Mouse (Mus musculus) CH12F3 (cell line): Measurements from ENCODE around the gene Abhd12.

Experiments used
- in situ Hi-C: fragments of 300-500 bp; cut with MboI; formaldehyde crosslinking; loops from 2 replicates; pipeline ENCODE4 v1.14.3; 2020; ENCODE audit warnings: low sequenced_read_pairs

Abhd12 gene

DNA sequence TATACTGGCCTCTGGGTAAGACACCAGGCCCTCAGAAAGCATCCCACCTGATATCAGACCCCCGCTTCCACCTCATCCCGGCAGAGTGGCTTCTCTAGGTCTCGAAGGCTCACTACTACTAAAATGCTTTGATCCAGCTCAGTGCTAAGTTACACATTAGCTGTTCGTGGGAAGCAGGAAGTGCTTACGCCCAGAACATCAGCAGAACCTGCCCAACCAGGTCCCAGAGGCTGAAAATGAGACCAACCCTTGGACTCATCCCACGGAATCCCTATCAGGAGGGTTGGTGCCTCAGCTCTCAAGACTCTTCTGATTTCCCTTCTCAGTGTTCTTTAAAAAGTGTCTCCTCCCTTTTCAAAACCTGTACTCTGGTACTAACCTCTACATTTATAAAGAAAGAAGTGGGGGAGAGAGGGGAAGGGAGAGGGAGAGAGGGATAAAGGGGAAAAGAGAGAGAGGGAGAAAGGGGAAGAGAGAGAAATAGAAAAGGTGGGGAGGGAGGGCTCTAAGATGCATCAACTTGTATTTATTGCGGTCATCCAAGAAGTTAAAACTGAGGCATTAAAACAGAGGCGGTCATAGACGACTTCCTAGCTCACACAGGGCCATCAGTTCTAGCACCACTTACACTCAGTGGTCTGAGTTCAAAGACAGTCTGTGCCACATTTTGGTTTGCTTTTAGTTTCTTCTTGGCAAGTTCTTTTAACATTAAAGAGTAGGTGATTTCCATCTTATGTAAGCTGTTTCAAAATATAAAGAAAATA, 45.6 kb downstream of the Abhd12 start:
- in situ Hi-C loops: no loop called here

DNA sequence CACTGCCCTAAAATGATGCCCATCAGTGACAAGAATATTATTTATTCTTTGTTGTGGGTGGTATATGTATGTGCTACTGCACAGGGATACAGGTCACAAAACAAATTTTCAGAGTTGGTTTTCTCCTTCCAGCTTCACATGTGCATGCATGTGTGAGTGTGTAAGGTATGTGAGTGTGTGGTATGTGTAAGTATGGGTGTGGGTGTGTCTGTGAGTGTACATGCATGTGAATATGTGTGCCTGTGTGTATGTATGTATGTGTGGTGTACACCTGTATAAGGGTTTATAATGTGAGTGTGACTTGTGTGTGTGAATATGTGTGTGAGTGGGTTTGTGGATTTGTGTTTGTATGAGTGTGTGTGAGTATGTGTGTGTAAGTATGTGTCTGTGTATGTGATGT, 49.4 kb downstream of the Abhd12 start:
- in situ Hi-C loops: no loop called here

DNA sequence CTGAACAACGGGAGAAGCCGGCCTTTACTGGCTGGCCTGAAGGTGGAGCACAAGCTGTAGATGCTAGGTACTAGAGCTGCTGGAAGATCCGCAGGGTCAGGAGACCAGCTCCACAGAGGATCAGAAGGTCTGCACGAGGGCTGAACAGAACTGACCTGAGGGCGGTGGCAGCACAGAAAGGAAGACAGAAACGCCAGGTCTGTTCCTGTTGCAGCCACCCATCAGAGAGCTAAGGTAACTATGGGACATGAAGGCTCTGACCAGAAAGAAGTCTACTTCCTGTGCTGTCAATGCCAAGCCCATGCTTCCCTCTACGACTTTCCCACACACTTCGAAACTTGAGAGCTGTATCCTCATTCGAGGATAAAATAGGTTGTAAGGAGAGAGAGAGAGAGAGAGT, 53.3 kb downstream of the Abhd12 start:
- in situ Hi-C loops: no loop called here

DNA sequence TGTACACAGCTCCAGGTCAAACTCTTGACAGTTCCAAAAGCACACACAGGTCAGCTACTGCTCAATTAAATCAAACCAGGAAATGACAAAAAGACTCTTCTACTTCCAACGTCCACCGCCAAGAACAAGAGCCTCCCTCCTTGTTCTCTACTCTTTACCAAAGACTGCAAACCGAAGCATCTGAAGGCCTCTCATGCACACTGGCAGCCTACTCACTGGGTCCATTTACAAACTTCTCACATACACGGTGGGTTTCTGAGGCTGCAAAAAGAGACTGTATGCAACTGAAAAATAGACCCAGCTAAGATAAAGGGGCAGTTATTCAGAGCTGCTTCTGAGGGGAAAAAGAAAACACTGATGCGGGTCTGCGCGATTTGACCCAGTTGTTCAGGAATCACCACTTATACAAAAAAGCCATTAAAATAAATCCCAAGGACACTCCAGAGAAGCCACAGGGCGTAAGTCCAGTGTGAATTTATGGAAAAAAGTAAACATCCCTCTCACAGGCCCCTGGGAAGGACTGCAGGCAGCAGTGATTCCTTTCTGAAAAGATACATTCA, 57.0 kb downstream of the Abhd12 start:
- in situ Hi-C loops: no loop called here

DNA sequence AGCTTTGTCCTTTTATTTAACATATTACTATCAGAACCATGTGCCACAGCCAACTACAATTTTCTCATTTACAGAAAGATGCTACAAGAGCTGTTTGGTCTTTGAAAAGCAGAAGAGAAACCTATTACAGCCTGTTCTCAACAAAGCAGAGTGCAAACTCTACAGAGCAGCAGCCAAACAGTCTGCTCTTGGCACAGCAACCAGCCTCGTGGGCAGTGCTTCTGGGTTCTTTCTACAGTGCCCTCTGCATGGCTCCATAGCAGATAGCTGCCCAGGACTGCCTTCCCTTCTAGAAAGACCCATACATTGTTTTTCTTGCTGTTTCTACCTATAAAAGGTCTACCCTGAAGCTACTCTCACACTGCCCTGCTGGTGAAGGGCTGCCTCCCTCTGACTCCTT, 59.7 kb downstream of the Abhd12 start:
- in situ Hi-C loops: no loop called here

DNA sequence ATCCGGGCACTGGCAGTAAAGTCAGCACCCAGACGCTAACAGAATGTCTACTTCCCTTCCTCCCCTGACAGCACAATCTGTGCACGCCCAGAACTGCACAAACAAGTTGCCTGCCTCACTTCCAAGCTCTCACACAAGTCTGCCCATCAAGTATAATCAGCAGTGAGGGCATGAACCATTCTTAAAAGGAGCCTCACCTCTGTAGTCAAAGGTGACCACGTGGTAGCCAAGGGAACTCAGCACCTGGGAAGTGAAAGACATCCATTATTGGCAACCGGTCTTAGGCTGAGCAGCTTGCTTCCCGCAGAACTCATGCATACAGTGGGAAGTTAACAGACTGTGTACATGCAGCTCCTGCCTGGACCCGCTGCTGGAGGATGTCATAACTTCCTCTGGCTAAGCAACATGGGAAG, 62.5 kb downstream of the Abhd12 start:
- in situ Hi-C loops: no loop called here

DNA sequence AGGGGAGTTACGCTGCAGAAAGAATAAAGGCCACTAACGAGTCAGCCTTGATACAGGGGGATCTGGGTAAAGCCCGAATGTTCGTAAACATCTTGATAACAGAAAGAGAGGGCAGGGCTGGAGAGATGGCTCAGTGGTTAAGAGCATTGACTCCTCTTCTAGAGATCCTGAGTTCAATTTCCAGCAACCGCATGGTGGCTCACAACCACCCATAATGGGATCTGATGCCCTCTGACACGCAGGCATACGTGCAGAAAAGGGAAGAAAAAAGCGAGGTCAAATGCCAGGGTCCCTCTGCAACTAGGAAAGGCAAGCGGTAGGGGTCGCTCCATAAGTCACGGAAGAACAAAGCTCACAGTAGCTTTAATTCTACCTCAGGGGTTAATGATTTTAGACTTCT, 63.4 kb downstream of the Abhd12 start:
- in situ Hi-C loops: no loop called here

DNA sequence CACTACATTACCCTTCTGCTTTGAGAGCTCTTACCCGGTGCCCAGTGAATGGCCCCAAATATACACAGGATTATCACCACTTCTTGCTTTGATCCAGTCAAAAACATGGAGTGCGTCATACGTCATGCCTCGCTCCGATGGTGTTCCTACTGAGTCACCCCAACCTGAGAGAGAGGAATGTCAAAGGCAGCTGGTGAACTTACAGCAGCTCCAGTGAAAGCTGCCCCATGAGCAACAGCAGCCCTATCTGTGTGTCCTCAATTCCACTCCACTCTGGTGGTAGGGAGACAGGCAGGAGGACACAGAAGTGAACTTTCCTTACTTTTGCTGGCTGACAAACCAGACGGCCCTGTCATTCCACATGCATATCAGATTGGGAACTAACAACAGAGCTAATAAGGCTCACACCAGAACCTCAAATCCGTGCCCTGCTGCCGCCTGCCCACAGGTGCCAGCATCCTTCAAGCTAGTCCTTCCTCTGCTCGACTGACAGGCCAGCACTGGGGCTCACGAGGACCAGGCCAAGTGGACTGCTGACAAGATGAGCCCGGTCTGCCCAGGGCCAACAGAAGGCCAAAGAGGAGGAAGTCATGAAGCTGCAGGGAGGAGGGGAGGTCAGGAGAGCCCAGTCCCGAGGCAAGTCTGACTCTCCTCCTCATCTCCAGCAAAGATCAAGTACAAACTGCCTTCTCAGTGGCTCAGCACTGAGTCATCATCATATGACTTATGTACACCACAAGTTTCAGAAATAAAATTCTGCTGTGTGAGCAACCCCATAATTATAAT, 64.7 kb downstream of the Abhd12 start:
- in situ Hi-C loops: no loop called here

DNA sequence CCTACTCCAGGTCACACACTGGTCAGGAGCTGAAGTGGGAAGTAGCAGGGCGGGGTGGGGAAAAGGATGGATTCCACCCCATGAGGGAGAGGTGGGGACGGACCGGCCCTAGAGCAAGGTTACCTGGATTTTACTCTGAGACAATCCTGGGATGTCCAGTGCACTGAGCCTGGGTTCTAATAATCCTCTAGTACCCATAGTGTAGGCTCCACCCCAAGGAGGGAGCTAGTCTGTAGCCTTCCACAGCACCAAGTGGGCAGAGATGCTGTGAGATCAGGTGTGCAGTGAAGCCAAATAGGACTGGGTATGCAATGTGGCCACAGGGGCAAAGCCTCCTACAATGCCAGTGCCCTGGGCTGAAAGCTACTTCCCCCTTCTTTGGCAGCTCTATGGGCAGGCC, 66.8 kb downstream of the Abhd12 start:
- in situ Hi-C loops: no loop called here

DNA sequence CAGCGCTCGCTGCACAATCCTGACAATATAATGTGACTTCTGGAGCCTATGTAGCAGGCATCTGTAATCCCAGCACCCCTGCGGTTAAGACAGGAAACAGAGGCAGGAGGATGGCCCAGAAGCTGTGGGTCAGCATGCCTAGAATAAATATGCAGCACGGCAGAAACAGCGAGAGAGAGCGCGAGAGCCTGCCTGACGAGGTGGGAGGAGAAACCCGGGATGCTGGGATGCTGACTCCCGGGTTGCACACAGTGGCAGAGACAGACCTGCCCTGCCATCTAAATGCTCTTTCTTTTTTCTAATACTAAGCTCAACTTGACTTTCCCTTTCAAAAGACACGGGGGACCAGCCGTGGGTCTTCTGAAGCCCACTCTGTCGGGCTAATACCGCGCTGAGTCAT, 67.6 kb downstream of the Abhd12 start:
- in situ Hi-C loops: no loop called here

DNA sequence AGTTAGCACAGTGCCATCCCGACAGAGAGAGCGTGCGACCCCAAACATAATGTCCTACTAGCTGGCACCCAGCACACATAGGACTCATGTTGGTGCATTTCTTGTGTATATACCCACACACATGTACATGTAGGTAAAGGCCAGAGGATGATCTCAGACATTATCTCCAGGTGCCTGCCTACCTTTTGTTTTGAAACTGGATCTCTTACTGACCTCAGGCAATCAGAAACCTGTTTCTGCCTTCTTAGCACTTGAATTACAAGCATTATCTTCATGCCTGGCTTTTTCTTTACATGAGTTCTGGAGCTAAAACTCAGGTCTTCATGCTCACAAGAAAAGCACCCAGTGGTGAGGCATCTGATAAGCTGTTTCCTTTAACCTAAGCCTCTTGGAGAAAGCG, 68.6 kb downstream of the Abhd12 start:
- in situ Hi-C loops: no loop called here

DNA sequence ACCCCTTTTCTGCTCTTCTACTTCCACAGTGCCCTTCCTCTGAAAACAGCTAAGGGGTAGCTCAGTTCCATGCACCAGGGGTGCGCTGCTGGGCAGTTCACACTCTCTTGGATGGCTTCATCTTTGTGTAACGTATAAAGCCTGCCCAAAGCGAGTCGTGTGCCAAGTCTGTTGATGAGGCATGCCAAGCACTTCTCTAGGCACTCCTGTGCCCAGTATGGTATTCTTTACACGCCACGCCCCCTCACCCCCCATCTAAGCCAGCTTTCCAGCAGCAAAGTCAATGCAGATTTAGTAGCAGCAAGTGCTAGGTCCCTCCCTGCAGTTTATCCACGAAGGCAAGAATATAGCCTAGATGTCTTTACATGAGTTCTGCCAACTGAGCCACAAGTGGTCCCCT, 69.9 kb downstream of the Abhd12 start:
- in situ Hi-C loops: no loop called here

DNA sequence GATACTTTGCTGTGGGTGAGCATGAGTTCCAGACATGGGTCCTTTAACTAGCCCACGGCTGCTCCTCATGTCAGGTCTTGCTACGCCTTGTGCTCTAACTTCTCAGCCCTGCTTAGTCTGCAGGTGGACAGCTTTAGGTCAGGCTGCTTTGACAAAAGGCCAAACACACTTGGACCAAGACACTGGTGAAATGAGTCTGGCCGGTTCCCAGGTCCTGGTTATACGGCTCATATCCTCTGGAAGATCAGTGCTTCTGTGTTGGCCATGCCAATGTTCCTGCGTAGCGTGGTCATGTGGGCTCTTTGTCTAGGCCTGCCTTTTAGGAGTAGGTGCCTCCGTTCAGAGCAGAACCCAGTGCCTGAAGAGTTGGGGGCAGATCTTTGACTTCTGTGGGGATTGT, 72.5 kb downstream of the Abhd12 start:
- in situ Hi-C loops: no loop called here

DNA sequence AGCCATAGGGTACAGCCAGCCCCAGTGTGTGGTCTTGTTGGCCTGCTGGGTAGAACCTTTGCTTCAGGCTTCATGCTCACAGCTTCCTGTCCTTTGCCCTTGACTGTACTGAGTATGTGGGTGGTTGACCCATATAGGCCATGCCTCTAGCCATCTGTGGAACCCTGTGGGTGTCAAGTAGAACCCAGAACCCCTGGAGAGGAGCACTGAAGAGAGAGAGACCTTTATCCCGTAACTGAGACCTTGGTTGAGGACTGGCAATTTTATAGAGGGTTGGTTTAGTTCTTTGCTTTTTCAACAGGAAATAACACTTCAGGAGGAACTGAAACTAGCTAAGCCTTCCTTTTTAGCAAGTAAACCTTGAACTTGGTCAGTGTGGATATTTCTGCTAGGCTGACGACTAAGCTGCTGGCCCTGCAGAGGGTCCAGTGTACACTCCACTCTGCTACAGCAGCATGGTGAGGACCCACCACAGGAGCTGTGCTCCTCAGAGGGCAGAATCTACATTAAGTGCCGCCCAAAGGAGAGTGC, 73.6 kb downstream of the Abhd12 start:
- in situ Hi-C loops: no loop called here

DNA sequence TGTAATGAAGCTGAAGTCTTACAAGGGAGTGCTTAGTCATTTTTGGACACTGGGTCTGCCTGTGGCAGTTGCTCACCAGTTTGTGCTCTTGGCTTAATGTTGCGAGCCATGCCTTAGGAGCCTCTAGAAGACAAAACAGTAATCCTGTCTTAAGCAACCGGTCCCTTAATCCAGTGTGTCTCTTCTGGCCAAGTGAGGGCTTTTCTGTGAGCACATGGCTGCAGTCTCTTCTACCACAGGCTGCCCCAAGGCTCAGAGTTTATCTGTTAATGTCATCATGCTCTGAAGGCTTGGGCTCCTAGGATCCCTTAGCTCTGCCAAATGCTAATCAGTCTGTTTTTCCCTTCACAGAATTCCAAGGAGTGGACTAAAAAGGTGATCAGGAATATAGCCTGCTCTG, 74.5 kb downstream of the Abhd12 start:
- in situ Hi-C loops: no loop called here

DNA sequence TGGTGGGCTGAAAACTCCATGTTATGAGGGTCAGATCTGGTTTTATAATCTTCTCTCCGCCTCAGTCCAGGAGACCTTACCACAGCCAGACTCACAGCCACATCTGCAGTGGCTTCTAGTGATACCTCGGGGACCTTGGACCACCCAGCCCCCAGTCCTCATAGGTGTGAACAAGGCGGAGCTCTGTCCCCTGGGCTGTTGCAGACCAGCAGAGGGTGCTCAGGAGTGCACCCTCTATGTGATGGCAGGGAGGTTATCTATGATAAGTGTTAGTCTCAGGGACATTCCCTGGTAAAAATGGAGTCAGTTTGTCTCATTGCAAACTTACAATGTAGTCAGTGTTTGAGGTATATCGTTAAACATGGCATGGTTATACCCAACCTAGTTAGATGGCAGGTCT, 75.9 kb downstream of the Abhd12 start:
- in situ Hi-C loops: no loop called here

DNA sequence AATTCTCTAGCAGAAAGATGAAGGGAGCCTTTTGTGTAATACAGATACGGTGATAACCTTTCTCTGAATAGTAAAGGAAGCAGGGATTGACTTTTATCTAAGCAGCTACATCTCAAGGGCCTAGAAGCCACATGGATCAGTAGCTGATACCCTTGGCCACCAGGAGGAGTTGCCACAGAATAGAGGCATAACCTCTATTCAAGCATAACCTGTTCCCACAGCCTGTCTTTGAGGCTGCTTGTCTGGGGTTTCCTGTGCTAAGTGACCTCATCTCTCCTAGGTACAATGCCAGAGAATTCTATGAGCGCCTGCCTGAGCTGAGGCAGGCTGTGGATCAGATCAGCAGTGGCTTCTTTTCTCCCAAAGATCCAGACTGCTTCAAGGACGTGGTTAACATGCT, 76.4 kb downstream of the Abhd12 start:
- in situ Hi-C loops: no loop called here

DNA sequence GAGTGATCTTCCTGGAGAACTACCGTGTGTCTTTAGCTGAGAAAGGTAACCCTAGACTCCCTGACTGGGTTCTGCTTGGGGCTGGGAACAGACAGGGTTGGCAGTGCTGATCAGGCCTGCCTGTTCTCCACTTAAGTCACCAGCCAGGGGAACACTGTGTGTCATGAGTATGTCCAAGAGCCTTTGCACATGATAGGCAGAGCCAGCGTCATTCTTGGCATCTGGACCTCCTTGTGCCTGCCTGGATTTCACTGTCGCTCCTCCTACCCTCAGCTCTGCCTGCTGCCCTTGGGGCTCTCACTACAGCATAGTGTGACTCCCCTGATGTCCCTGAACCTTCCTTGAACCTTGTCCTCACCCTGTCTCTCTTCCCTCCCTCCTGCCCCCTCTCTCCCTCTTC, 78.1 kb downstream of the Abhd12 start:
- in situ Hi-C loops: no loop called here

DNA sequence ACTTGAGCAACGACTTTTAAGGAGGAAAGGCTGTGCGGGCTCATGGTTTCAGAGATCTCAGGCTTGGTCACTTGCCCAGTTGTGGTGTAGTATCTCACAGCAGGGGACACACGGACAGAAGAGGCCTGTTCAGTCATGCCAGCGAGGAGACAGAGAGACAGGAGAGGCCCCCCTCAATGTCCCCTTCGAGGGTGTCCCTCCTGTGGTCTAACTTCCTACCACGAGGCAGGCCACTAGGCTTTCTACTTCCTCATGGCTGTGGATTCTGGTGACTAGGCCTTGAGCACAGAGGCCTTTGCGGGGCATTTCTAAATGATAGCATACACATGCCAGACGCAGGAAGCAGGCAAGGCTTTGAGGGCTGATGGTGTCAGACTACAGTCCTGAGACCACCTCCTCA, 81.6 kb downstream of the Abhd12 start:
- in situ Hi-C loops: no loop called here

DNA sequence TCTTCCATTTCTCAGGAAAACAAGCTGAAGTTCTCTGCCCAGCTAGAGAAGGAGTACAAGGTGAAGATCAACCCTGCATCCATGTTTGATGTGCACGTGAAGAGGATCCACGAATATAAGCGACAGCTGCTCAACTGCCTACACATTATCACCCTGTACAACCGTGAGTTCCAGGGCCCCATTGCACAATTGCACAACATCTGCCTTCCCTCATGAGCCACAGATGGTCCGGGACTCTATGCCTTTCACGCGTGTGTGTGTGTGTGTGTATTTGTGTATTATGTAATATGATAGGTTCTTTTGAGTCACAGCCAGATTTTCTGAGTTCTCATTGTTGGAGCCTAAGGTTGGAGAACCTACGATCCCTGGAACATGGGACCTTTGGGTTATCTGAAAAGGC, 83.8 kb downstream of the Abhd12 start:
- in situ Hi-C loops: no loop called here

DNA sequence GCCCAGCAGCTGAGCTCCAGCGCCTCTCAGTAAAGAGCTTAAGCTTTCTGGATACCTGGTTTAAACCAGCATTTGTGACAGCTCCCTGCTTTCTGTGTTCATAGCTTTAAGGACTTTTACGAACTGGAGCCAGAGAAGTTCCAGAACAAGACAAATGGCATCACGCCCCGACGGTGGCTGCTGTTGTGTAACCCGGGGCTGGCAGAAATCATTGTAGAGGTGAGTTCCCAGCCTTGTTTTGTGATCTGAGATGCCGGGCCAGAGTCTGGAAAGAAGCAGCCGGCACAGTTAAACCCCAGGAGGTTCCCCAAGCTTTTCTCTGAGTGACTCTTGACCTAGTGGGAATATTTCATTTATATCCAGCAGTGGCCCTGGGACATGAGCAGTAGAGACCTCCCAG, 85.8 kb downstream of the Abhd12 start:
- in situ Hi-C loops: no loop called here
